Mouse (Mus musculus) intestine, embryonic 14.5 days (tissue): ENCODE measurements at regions not wholly inside any gene's neighbourhood (a gene's known extent, or its start where the extent isn't known, plus 50 kb on each side); places are given as distances from the start of the nearest gene placed in this dataset.

ENCODE experiments used
- ATAC-seq: fragments of 200-750 bp; cut with Nextera tagmentation; replicated peaks from 2 replicates; pipeline ENCODE4 v1.8.0; 2017; ENCODE audit warnings: low read depth, moderate number of reproducible peaks, moderate TSS enrichment, moderate library complexity; ENCODE audit not compliant: low FRiP score, low TSS enrichment
- DNase-seq: peaks from one replicate; pipeline ENCODE4 v3.0.0-alpha.2; 2018; ENCODE audit warnings: low spot score
- H3K27ac ChIP-seq: fragments of 300-500 bp; sonication (generic); 2 replicates; pipeline ENCODE4 v1.5.1; 2014; ENCODE audit warnings: low read depth, mild to moderate bottlenecking, control low read depth
- H3K27me3 ChIP-seq: fragments of 300-500 bp; sonication (generic); replicated peaks from 2 replicates; pipeline ENCODE4 v1.6.1; 2014; ENCODE audit warnings: low read length, control low read depth; ENCODE audit not compliant: control insufficient read depth, insufficient read depth
- H3K36me3 ChIP-seq: fragments of 300-500 bp; sonication (generic); 2 replicates; pipeline ENCODE4 v1.6.1; 2014; ENCODE audit warnings: low read length, control low read depth; ENCODE audit not compliant: control insufficient read depth, insufficient read depth
- H3K4me1 ChIP-seq: fragments of 300-500 bp; sonication (generic); replicated peaks from 2 replicates; pipeline ENCODE4 v1.6.1; 2014; ENCODE audit warnings: low read length, control low read depth, mixed read lengths; ENCODE audit not compliant: control insufficient read depth, insufficient read depth
- H3K4me2 ChIP-seq: fragments of 300-500 bp; sonication (generic); 2 replicates; pipeline ENCODE4 v1.6.1; 2014; ENCODE audit warnings: low read length
- H3K4me3 ChIP-seq: fragments of 300-500 bp; sonication (generic); 2 replicates; pipeline ENCODE4 v1.5.1; 2014; ENCODE audit warnings: low read depth, low read length, control low read depth, mixed read lengths
- H3K9ac ChIP-seq: fragments of 300-500 bp; sonication (generic); 2 replicates; pipeline ENCODE4 v1.6.1; 2014; ENCODE audit warnings: mild to moderate bottlenecking, low read length
- H3K9me3 ChIP-seq: fragments of 300-500 bp; sonication (generic); 2 replicates; pipeline ENCODE4 v1.6.1; 2016; ENCODE audit warnings: low read length, control low read depth; ENCODE audit not compliant: control insufficient read depth
- WGBS: fragments of 180-500 bp; shearing (Covaris S2); extraction: QIAGEN DNeasy Blood & Tissue Kit; methylation state at CpG from one replicate; pipeline ENCODE4 v1.1.7; 2014; 5-methylcytosine and 5-hydroxymethylcytosine counted together

- Histone ChIP-seq H3K36me3 (no peaks in the 10 kb centered on the region), H3K27me3 (no peaks in the 10 kb centered on the region), H3K27ac (no peak overlapping the region), H3K4me2 (no peak overlapping the region), H3K4me3 (no peak overlapping the region), H3K4me1 (no peaks in the 10 kb centered on the region), H3K9ac (no peak overlapping the region), H3K9me3 (no peaks in the 10 kb centered on the region)
- DNase-seq (no peak), ATAC-seq (no peak)
- 63% methylated on average over 6 of the region's 6 CpGs for WGBS
These were observed 116.3 kb upstream of the Klf6 start for GRCm38 (mm10) chr13:5744949-5745348.

DNA sequence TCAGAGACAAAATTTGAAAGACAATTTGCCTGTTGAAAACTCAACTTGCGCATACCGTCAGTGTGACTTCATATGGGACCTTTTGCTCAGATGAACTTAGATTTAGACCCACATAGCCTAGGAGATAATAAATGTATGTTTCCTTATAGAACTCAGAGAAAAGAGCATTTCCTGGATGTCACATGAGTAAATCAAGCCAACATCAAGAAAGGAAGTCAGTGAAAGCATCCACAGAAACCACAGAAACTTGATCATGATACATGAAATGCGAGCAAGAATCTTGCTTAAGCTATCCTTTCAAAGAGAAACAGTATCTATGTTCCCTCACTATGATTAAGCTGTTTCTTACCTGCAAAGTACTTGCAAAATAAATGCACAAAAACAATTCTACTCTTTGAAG is 104.1 kb upstream of the Klf6 start:
- no peak overlapping the region for H3K4me2 ChIP-seq
- ATAC-seq: no peak
- 96% methylated on average over 3 of the region's 3 CpGs for WGBS
- no peaks in the 10 kb centered on the region for H3K9me3 ChIP-seq
- no peak overlapping the region for H3K27ac ChIP-seq
- no peaks in the 10 kb centered on the region for H3K36me3 ChIP-seq
- H3K4me1 ChIP-seq: no peaks in the 10 kb centered on the region
- H3K27me3 ChIP-seq: no peaks in the 10 kb centered on the region
- no peak for DNase-seq
- no peak overlapping the region for H3K4me3 ChIP-seq
- no peak overlapping the region for H3K9ac ChIP-seq

DNA sequence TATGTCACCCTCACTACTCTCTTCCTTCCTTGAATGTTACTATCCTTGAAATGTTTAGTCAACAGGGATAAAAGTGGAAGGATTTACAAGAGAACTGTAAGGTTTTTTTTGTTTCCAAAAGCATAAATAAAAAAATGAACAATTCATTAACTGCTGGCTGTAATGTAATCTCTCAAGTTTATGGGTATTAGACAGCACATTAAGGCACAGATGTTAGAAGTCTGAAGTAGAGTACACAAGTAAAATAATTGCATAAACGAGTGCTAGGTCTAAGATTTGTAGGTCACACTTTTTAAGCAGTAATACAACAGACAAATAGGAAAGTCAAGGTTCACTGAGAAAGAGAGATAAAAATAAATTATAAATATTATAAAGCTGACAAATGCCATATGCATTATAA is 103.3 kb upstream of the Klf6 start:
- Histone ChIP-seq H3K4me3 (no peak overlapping the region), H3K27me3 (no peaks in the 10 kb centered on the region), H3K27ac (no peak overlapping the region), H3K9me3 (no peaks in the 10 kb centered on the region), H3K4me1 (no peaks in the 10 kb centered on the region), H3K36me3 (no peaks in the 10 kb centered on the region), H3K4me2 (no peak overlapping the region), H3K9ac (no peak overlapping the region)
- DNase-seq (no peak), ATAC-seq (no peak)
- 72% methylated on average over 1 of the region's 1 CpGs for WGBS

DNA sequence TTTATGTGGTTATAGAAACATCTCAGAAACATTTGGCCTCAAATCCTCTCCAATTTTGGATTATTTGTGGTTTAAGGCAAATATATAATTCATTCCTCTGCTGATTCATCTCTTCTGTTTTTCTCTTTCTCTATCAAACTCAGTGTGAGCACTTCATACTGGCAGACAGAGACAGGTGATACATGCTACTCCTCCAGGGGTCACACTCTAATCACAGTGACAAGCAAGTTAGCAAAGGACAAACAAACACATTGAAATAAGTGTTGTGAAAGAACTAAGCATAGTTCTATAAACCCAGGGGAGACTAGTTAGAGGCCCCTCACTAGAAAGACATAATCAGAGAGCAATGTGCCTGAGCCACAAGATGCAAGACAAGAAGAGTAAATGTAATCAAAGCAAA is 101.3 kb upstream of the Klf6 start:
- Histone ChIP-seq H3K27me3 (no peaks in the 10 kb centered on the region), H3K9me3 (no peaks in the 10 kb centered on the region)

GRCm38 (mm10) chr13:5766394-5766793 is 94.9 kb upstream of the Klf6 start:
- DNase-seq (no peak), ATAC-seq (no peak)
- Histone ChIP-seq H3K36me3 (no peaks in the 10 kb centered on the region), H3K27ac (no peak overlapping the region), H3K27me3 (no peaks in the 10 kb centered on the region), H3K4me2 (no peak overlapping the region), H3K9me3 (no peaks in the 10 kb centered on the region), H3K9ac (no peak overlapping the region), H3K4me1 (no peaks in the 10 kb centered on the region), H3K4me3 (no peak overlapping the region)
- WGBS: 55% methylated on average over 6 of the region's 6 CpGs

More for the DNA sequence above, 101.3 kb upstream of the Klf6 start:
- no peak overlapping the region for H3K4me3 ChIP-seq
- DNase-seq (no peak), ATAC-seq (no peak)
- no peak overlapping the region for H3K9ac ChIP-seq
- no peak overlapping the region for H3K27ac ChIP-seq
- H3K36me3 ChIP-seq: no peaks in the 10 kb centered on the region
- no peaks in the 10 kb centered on the region for H3K4me1 ChIP-seq
- no peak overlapping the region for H3K4me2 ChIP-seq

DNA sequence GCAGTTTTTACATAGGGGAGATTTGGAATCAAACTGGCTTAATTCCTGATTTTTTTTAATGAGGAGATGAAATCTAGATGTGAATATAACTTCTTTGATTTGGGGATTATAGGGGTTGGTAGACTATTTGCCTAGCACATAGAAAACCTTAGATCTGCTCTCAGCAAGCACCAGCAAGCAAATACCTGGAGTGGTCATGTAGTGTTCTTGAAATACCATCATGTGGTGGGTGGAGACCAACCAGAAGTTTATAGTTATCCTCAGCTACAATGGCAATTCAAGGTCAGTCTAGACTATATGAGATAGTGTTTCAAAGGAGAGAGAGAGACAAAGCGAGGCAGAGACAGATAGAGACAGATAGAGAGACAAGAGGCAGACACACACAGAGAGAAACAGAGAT is 94.1 kb upstream of the Klf6 start:
- no peaks in the 10 kb centered on the region for H3K27me3 ChIP-seq
- 93% methylated on average over 1 of the region's 1 CpGs for WGBS
- H3K27ac ChIP-seq: no peak overlapping the region
- ATAC-seq (no peak), DNase-seq (no peak)
- no peaks in the 10 kb centered on the region for H3K9me3 ChIP-seq
- no peak overlapping the region for H3K4me3 ChIP-seq
- no peak overlapping the region for H3K9ac ChIP-seq
- no peaks in the 10 kb centered on the region for H3K36me3 ChIP-seq
- H3K4me1 ChIP-seq: no peaks in the 10 kb centered on the region
- H3K4me2 ChIP-seq: no peak overlapping the region

- H3K9me3 ChIP-seq: no peaks in the 10 kb centered on the region
- no peak overlapping the region for H3K4me3 ChIP-seq
These were observed 92.6 kb upstream of the Klf6 start for GRCm38 (mm10) chr13:5768699-5769098.

DNA sequence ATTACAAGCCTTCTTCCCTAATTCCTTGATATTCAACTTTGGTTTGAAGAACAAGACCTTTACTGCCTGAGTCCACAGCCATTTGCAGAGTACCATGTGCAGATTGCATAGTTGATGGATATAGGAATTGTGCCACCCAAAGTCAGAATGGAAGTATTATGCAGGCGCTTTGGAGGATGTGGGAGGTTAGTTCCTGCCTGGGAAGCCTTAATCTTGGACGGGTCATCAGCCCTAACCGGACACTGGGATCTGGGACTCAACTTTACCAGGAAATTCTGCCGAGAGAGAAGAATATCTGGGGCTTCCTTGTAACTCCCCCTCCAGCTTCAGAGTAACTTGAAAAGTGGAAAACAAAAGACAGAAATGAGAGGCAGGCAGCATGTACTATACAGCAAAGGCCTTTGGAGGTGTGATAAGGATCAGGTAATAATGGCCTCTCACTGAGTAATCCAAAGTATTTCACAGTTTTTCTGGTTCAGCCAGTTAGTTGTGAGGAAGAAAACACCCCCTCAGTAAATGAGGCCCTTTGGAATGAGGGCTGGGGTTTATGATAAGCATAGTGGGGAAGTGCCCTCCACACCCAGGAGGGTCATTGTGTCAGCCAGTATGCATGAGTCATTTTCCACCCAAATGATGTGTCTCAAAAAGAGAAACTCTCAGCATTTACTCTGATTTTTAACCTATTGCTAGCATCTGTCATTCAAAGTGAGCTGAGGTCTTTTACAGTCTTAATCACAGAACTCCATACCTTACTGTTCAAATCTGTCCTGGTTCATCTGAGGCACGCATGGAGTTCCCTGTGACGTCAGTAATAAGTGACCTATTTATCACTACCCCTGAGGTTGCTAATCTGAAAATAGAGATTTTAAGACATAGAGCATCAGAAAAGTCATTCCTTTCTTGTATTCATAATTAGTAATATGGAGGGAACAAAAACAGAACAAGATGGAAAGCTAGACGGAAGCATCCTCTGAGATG is 91.7 kb upstream of the Klf6 start:
- no peaks in the 10 kb centered on the region for H3K9me3 ChIP-seq
- no peak overlapping the region for H3K4me3 ChIP-seq
- H3K4me1 ChIP-seq: no peaks in the 10 kb centered on the region
- 67% methylated on average over 7 of the region's 7 CpGs for whole genome bisulfite sequencing
- no peaks in the 10 kb centered on the region for H3K36me3 ChIP-seq
- H3K27ac ChIP-seq: peak overlapping the region; percentile 45; the same call in 1 of the 2 replicates
- H3K9ac ChIP-seq: no peak overlapping the region
- DNase-seq: no peak
- no peaks in the 10 kb centered on the region for H3K27me3 ChIP-seq
- no peak overlapping the region for H3K4me2 ChIP-seq
- peak; percentile 95 for ATAC-seq

More at GRCm38 (mm10) chr13:5768699-5769098, 92.6 kb upstream of the Klf6 start:
- H3K4me2 ChIP-seq: no peak overlapping the region
- H3K36me3 ChIP-seq: no peaks in the 10 kb centered on the region
- no peaks in the 10 kb centered on the region for H3K27me3 ChIP-seq
- 97% methylated on average over 2 of the region's 2 CpGs for WGBS
- ATAC-seq (no peak), DNase-seq (no peak)
- H3K4me1 ChIP-seq: no peaks in the 10 kb centered on the region
- no peak overlapping the region for H3K27ac ChIP-seq
- H3K9ac ChIP-seq: no peak overlapping the region

- H3K27ac ChIP-seq: no peak overlapping the region
- H3K4me2 ChIP-seq: no peak overlapping the region
- WGBS: 86% methylated on average over 3 of the region's 3 CpGs
- no peaks in the 10 kb centered on the region for H3K36me3 ChIP-seq
- DNase-seq (no peak), ATAC-seq (no peak)
- H3K27me3 ChIP-seq: no peaks in the 10 kb centered on the region
- no peak overlapping the region for H3K9ac ChIP-seq
- H3K4me3 ChIP-seq: no peak overlapping the region
- H3K9me3 ChIP-seq: no peaks in the 10 kb centered on the region
- no peaks in the 10 kb centered on the region for H3K4me1 ChIP-seq
These were observed 87.5 kb upstream of the Klf6 start for GRCm38 (mm10) chr13:5773811-5774210.
